Mouse (Mus musculus) CH12.LX (cell line): ENCODE results near the gene Actr8.

Experiments used
- CHD1 ChIP-seq: IDR thresholded peaks from 2 replicates; pipeline ENCODE4 v1.6.1; 2012; ENCODE audit warnings: low read depth, low read length, improper control_type of control experiment, inconsistent platforms
- CTCF ChIP-seq, 2 experiments: IDR thresholded peaks in 1 of 2; conservative IDR thresholded peaks in 1 of 2; 2 replicates each; pipeline ENCODE4 v1.5.1; 2011 to 2012; ENCODE audit warnings: low read depth in 2 of 2, low read length in 2 of 2, improper control_type of control experiment in 1 of 2, inconsistent platforms in 1 of 2, mild to moderate bottlenecking in 1 of 2, moderate library complexity in 1 of 2
- MAX ChIP-seq: IDR thresholded peaks from 2 replicates; pipeline ENCODE4 v1.6.1; 2011; ENCODE audit warnings: low read length, improper control_type of control experiment
- MEF2A ChIP-seq: IDR thresholded peaks from 2 replicates; pipeline ENCODE4 v1.6.1; 2014; ENCODE audit warnings: low read depth, mild to moderate bottlenecking, inconsistent platforms, low read length, improper control_type of control experiment, borderline replicate concordance
- MYC ChIP-seq: IDR thresholded peaks from 2 replicates; pipeline ENCODE4 v1.6.1; 2011; ENCODE audit warnings: low read depth, mild to moderate bottlenecking, improper control_type of control experiment, low read length
- POLR2A ChIP-seq: IDR thresholded peaks from 2 replicates; pipeline ENCODE4 v1.6.1; 2011; ENCODE audit warnings: low read depth, mild to moderate bottlenecking, improper control_type of control experiment, low read length
- USF1 ChIP-seq: IDR thresholded peaks from 2 replicates; pipeline ENCODE4 v1.6.1; 2014; ENCODE audit warnings: low read depth, mild to moderate bottlenecking, inconsistent platforms, low read length, improper control_type of control experiment
- ZKSCAN1 ChIP-seq: IDR thresholded peaks from 2 replicates; pipeline ENCODE4 v1.6.1; 2012; ENCODE audit warnings: low read depth, inconsistent platforms, low read length, improper control_type of control experiment, borderline replicate concordance
- ZNF384 ChIP-seq: IDR thresholded peaks from 2 replicates; pipeline ENCODE4 v1.6.1; 2012; ENCODE audit warnings: low read depth, low read length, improper control_type of control experiment, inconsistent platforms

DNA sequence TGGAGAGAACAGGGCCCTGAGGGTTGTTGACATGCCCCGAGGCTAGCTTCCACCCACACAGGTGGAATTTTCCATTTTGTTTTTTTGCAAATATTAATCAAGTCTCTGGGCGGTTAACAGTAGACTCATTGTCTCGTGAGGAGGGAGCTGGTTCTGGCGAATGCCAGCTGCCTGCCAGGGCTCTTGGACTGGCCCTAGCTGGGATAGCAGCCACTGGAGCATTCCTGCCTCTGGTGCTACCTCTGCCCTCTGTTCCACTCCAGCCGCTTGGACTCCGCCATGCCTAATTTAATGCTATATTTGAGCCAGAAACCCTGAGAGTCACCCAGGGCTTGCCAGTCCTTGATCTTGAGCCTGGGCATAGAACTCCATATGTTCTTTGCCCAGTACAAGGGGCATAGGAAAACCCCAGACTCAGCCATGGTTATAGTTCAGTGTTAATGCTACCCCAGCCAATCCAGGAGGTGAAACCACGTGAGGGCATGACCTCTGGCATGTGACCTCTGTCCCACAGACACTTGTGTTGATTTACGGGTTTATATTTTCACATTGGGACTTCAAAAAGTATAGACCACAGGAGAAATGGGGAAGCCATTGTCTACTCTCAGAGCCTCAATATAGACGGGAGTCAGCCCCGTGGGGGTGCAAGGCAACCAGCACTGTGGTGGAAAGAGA, 33.9 kb downstream of the Actr8 start:
- no peak for TF ChIP-seq CHD1
- no peak for TF ChIP-seq CTCF (conservative IDR thresholded peaks at IDR 0.05 in 1 of 2, IDR thresholded peaks at IDR 0.05 in 1 of 2; ENCODE audit: low read depth in 2 of 2, low read length in 2 of 2)
- no peak for TF ChIP-seq MYC
- TF ChIP-seq ZKSCAN1: no peak
- TF ChIP-seq POLR2A: no peak
- TF ChIP-seq MEF2A: no peak
- TF ChIP-seq ZNF384: no peak
- TF ChIP-seq MAX: no peak
- no peak for TF ChIP-seq USF1
